Mouse (Mus musculus) kidney, postnatal 0 days (tissue): ENCODE results near the gene Gm20388. TPM values are rescaled to one million over a fixed set of nuclear protein-coding genes. Genes with fewer than 3 reads are reported as not detected.

Source experiments
- ATAC-seq: fragments of 200-750 bp; cut with Nextera tagmentation; replicated peaks from 2 replicates; pipeline ENCODE4 v1.8.0; 2017; ENCODE audit warnings: low read depth, moderate number of reproducible peaks, moderate TSS enrichment, moderate library complexity; ENCODE audit not compliant: low FRiP score
- DNase-seq: peaks from one replicate; pipeline ENCODE4 v3.0.0-alpha.2; 2016; ENCODE audit warnings: low spot score
- H3K27ac ChIP-seq: fragments of 300-500 bp; sonication (generic); 2 replicates; pipeline ENCODE4 v1.5.1; 2014; ENCODE audit warnings: mild to moderate bottlenecking
- H3K27me3 ChIP-seq: fragments of 300-500 bp; sonication (generic); 2 replicates; pipeline ENCODE4 v1.6.1; 2014; ENCODE audit warnings: low read length, mixed read lengths; ENCODE audit not compliant: insufficient read depth
- H3K36me3 ChIP-seq: fragments of 300-500 bp; sonication (generic); 2 replicates; pipeline ENCODE4 v1.6.1; 2014; ENCODE audit warnings: low read length, mixed read lengths; ENCODE audit not compliant: insufficient read depth
- H3K4me1 ChIP-seq: fragments of 300-500 bp; sonication (generic); replicated peaks from 2 replicates; pipeline ENCODE4 v1.6.1; 2014; ENCODE audit warnings: antibody characterized with exemption, low read length, mixed read lengths; ENCODE audit not compliant: insufficient read depth
- H3K4me2 ChIP-seq: fragments of 300-500 bp; sonication (generic); 2 replicates; pipeline ENCODE4 v1.6.1; 2014; ENCODE audit warnings: mild to moderate bottlenecking, low read length, moderate library complexity, mixed read lengths
- H3K4me3 ChIP-seq: fragments of 300-500 bp; sonication (generic); replicated peaks from 2 replicates; pipeline ENCODE4 v1.5.1; 2014; ENCODE audit warnings: low read depth, low read length
- H3K9ac ChIP-seq: fragments of 300-500 bp; sonication (generic); 2 replicates; pipeline ENCODE4 v1.6.1; 2014; ENCODE audit warnings: low read depth, low read length
- H3K9me3 ChIP-seq: fragments of 300-500 bp; sonication (generic); replicated peaks from 2 replicates; pipeline ENCODE4 v1.6.1; 2016; ENCODE audit warnings: low read length, inconsistent platforms, mixed read lengths
- CTCF ChIP-seq: IDR thresholded peaks from 2 replicates; pipeline ENCODE4 v1.5.1; 2016; ENCODE audit warnings: antibody characterized with exemption, low read depth, mild to moderate bottlenecking, moderate library complexity
- WGBS: fragments of 180-500 bp; shearing (Covaris S2); extraction: QIAGEN DNeasy Blood & Tissue Kit; methylation state at CpG from one replicate; pipeline ENCODE4 v1.1.7; 2014; 5-methylcytosine and 5-hydroxymethylcytosine counted together
- polyA plus RNA-seq: library from polyadenylated mRNA; unstranded; fragments of >200 nt; fragmentation: Nextera tagmentation; extraction: Ambion mirVana; gene quantifications from 2 replicates; pipeline ENCODE4 v1.2.1, GENCODE M21; 2015

Gene Gm20388
- polyA plus RNA-seq, 1 experiment from 2014 or later = not detected

DNA sequence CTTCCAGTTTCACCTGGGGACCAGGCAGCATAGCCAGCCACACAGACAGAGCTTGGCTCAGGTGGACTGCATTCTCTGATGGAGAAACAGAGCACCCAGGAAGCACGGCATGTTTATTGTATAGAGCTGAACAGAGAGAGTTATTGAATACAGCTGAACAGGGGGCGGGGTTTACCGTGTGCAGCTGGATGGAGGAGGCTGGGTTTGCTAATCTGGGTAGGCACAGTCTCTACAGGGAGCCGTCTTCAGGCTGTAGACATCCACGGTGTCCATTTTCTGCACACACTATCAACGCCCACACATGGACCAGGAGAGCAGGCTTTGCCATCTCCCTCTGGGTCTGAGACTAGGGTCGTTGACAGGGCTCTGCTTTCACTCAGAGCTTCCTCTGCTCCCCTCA lies 2363.2 kb downstream of the Gm20388 start:
- TF ChIP-seq CTCF = no peak
- WGBS = 48% methylated on average over 7 of the region's 7 CpGs
- H3K9ac ChIP-seq = no peak overlapping the region
- no peaks in the 10 kb centered on the region for H3K36me3 ChIP-seq
- no peak for DNase-seq
- no peaks in the 10 kb centered on the region; the same call in 1 of the 2 replicates for H3K4me1 ChIP-seq
- H3K4me3 ChIP-seq = no peak overlapping the region
- no peaks in the 10 kb centered on the region for H3K27me3 ChIP-seq
- no peak for ATAC-seq
- H3K9me3 ChIP-seq = no peaks in the 10 kb centered on the region
- no peak overlapping the region for H3K27ac ChIP-seq
- H3K4me2 ChIP-seq = no peak overlapping the region

GRCm38 (mm10) chr8:122274651-122275391 lies 2364.2 kb downstream of the Gm20388 start:
- no peak overlapping the region for H3K27ac ChIP-seq
- no peak for TF ChIP-seq CTCF
- DNase-seq = no peak
- no peak overlapping the region for H3K4me2 ChIP-seq
- H3K4me1 ChIP-seq = no peaks in the 10 kb centered on the region
- no peak overlapping the region for H3K4me3 ChIP-seq
- no peaks in the 10 kb centered on the region for H3K27me3 ChIP-seq
- ATAC-seq = no peak
- no peak overlapping the region for H3K9ac ChIP-seq
- H3K36me3 ChIP-seq = no peaks in the 10 kb centered on the region
- H3K9me3 ChIP-seq = no peaks in the 10 kb centered on the region
- WGBS = 77% methylated on average over 11 of the region's 11 CpGs

GRCm38 (mm10) chr8:122276308-122276707 lies 2365.7 kb downstream of the Gm20388 start:
- no peak for DNase-seq
- no peaks in the 10 kb centered on the region for H3K27me3 ChIP-seq
- TF ChIP-seq CTCF = no peak
- H3K9me3 ChIP-seq = no peaks in the 10 kb centered on the region
- no peak overlapping the region for H3K4me2 ChIP-seq
- no peak overlapping the region for H3K4me3 ChIP-seq
- H3K4me1 ChIP-seq = peaks cover 3% of the 10 kb centered on the region
- ATAC-seq = no peak
- 87% methylated on average over 5 of the region's 5 CpGs for WGBS
- H3K36me3 ChIP-seq = no peaks in the 10 kb centered on the region
- H3K9ac ChIP-seq = no peak overlapping the region
- no peak overlapping the region for H3K27ac ChIP-seq

DNA sequence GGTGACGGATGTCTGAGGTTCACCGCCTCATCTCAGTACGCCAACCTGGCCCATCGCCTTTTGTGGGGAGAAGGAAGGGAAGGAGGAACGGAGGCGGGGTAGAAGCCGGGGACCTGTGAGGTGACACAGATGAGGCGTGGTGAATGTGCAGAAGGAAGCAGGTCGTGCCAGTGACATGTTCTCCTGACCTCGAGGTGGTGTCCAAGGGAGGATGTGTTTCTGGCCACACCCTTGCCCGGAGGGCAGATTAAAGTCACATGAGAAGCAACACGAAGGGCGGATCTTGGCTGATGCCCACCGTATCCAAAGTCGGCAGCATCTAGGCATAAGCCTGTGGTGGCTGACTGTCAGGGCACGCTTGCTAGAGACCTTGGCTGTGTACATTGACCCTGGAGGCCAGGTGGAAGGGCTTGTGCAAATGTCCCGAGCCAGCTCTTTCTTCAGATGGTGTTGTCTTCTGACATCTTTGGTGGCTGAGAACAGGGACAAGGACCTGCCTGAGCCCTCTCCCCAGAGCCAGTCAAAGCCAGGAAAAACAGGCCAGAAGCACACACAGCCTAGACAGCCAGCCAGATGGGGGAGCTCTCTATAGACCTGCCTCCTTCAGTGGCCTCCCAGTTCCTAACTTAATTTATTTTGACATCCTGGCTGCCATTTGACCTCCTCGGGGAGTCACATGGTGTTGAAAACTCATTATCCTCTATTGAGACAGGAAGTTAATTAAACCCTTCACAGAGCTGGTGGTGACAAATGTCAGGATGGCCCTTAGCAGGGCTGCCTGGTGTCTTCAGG lies 2366.8 kb downstream of the Gm20388 start:
- Histone ChIP-seq H3K36me3 (no peaks in the 10 kb centered on the region), H3K4me3 (no peak overlapping the region), H3K4me2 (no peak overlapping the region), H3K4me1 (peaks cover 3% of the 10 kb centered on the region), H3K27ac (no peak overlapping the region), H3K9me3 (no peaks in the 10 kb centered on the region), H3K27me3 (no peaks in the 10 kb centered on the region), H3K9ac (no peak overlapping the region)
- TF ChIP-seq CTCF = peak; percentile 42
- 63% methylated on average over 18 of the region's 18 CpGs for WGBS
- DNase-seq (peak; percentile 63), ATAC-seq (no peak)

DNA sequence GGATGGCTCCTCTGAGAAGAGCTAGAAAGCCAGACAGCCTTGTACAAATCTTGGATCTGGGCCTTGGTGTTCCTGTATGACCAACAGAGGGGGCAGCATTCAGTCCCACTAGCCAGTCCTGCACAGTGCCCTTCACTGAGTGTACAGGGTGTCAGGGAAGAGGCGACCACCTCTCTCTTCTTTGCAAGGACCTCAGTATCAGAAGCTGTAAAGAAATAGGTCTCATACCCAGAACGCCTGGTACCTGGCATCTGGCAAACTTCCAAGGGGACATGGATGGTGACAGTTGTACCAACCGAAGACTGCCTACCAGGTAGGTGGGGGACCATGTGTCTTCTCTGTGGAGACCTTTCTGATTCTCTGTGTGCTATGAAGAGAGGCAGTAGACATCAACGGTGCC lies 2369.5 kb downstream of the Gm20388 start:
- H3K27me3 ChIP-seq = no peaks in the 10 kb centered on the region
- no peaks in the 10 kb centered on the region for H3K36me3 ChIP-seq
- H3K27ac ChIP-seq = no peak overlapping the region
- no peak for DNase-seq
- H3K9ac ChIP-seq = no peak overlapping the region
- no peak overlapping the region for H3K4me2 ChIP-seq
- no peaks in the 10 kb centered on the region for H3K9me3 ChIP-seq
- ATAC-seq = no peak
- 58% methylated on average over 4 of the region's 4 CpGs for WGBS
- H3K4me1 ChIP-seq = peaks cover 15% of the 10 kb centered on the region
- H3K4me3 ChIP-seq = no peak overlapping the region
- TF ChIP-seq CTCF = peak; percentile 49

GRCm38 (mm10) chr8:122280588-122281316 lies 2370.1 kb downstream of the Gm20388 start:
- Histone ChIP-seq H3K27ac (peak overlapping the region; percentile 78), H3K9ac (peak overlapping the region; percentile 57), H3K4me2 (peak overlapping the region; percentile 55), H3K4me3 (peak overlapping the region; percentile 13), H3K36me3 (no peaks in the 10 kb centered on the region), H3K9me3 (no peaks in the 10 kb centered on the region), H3K27me3 (no peaks in the 10 kb centered on the region), H3K4me1 (peaks cover 15% of the 10 kb centered on the region)
- DNase-seq (no peak), ATAC-seq (peak; percentile 35)
- 6% methylated on average over 20 of the region's 20 CpGs for WGBS
- no peak for TF ChIP-seq CTCF
